Mouse (Mus musculus) B cell, adult 2 months (primary cell): ENCODE data around the gene Spata4.
"Not testable (repeated sequence)": the region's sequence is repeated elsewhere in the genome, so short reads cannot be mapped to it uniquely, and the experiment has no call there.

Experiments
- DNase-seq, 2 experiments: peaks; one replicate each; pipeline ENCODE4 v3.0.0; 2022

The Spata4 gene

GRCm38 (mm10) chr8:54600671-54601251, at the start of gene Spata4:
Gene Spata4, plus strand, starts transcription at chr8:54600781.
- DNase-seq, result no peak

GRCm38 (mm10) chr8:54554921-54555320, 45.7 kb upstream of the Spata4 start:
- no peak for DNase-seq

- DNase-seq, result peak; percentile 12 to 24
Observed at GRCm38 (mm10) chr8:54562137-54562536, 38.4 kb upstream of the Spata4 start.

- no peak for DNase-seq
Observed at GRCm38 (mm10) chr8:54565181-54565580, 35.4 kb upstream of the Spata4 start.

- no peak for DNase-seq
Observed at GRCm38 (mm10) chr8:54565603-54566260, 34.8 kb upstream of the Spata4 start.

GRCm38 (mm10) chr8:54567168-54567567, 33.4 kb upstream of the Spata4 start:
- no peak for DNase-seq

- DNase-seq, result no peak
Observed at GRCm38 (mm10) chr8:54570618-54571609, 29.7 kb upstream of the Spata4 start.

GRCm38 (mm10) chr8:54581436-54581835, 19.1 kb upstream of the Spata4 start:
- DNase-seq, result no peak

GRCm38 (mm10) chr8:54582886-54583285, 17.7 kb upstream of the Spata4 start:
- DNase-seq, result no peak

- DNase-seq, result no peak
Observed at GRCm38 (mm10) chr8:54594634-54595033, 5.9 kb upstream of the Spata4 start.

- no peak for DNase-seq
Observed at GRCm38 (mm10) chr8:54596051-54596450, 4.5 kb upstream of the Spata4 start.

GRCm38 (mm10) chr8:54596940-54597339, 3.6 kb upstream of the Spata4 start:
- no peak for DNase-seq

- DNase-seq, result no peak
Observed at GRCm38 (mm10) chr8:54597386-54597785, 3.2 kb upstream of the Spata4 start.

- no peak for DNase-seq
Observed at GRCm38 (mm10) chr8:54603440-54603839, 2.9 kb downstream of the Spata4 start.

- no peak for DNase-seq
Observed at GRCm38 (mm10) chr8:54609336-54609735, 8.8 kb downstream of the Spata4 start.

GRCm38 (mm10) chr8:54610238-54610637, 9.7 kb downstream of the Spata4 start:
- DNase-seq, result no peak

- not testable (repeated sequence) for DNase-seq
Observed at GRCm38 (mm10) chr8:54616710-54617109, 16.1 kb downstream of the Spata4 start.

GRCm38 (mm10) chr8:54638634-54639033, 38.1 kb downstream of the Spata4 start:
- DNase-seq, result no peak
